ENCODE assay signal across 12 mouse cellular contexts in genomic region chr14:32317822-32318221, GRCm38 (mm10). TPM values are rescaled to one million over a fixed set of nuclear protein-coding genes. Genes with fewer than 3 reads are reported as not detected.
DNase-seq lines count a peak whose midpoint lies in the region; ATAC-seq lines count a peak whose summit lies in the region.
"Had no signal": no experiment of that assay in that cellular context is flagged by ENCODE, and none has a peak within 500 bp of the region (broad histone marks: within the 10 kb centered on the region; RNA-seq: fewer than 3 reads in every experiment).

No protein-coding gene starts in this region.

- peaks cover 8% of the 10 kb centered on the region for H3K4me1 ChIP-seq in midbrain, embryonic 11.5 days (ENCODE audit: control insufficient read depth, insufficient read depth, low read length)

- H3K4me2 ChIP-seq in midbrain, embryonic 11.5 days: peak overlapping the region; percentile 31; the same call in 1 of the 2 replicates
- H3K4me2 ChIP-seq: intestine, embryonic 15.5 days; limb, embryonic 13.5 days had no signal

- intact Hi-C loops in heart, postnatal 14 days (cut with DNase I): loop anchor here (10.0 kb wide), 1 partner anchor 157 kb away; no protein-coding TSS in a partner anchor

- no peaks in the 10 kb centered on the region for H3K9me3 ChIP-seq in midbrain, embryonic 11.5 days (ENCODE audit: control insufficient read depth, low read length)
- H3K9me3 ChIP-seq: heart, embryonic 10.5 days; intestine, embryonic 15.5 days; limb, embryonic 13.5 days had no signal

- peak; percentile 54; the same call in 1 of the 2 replicates for ATAC-seq in midbrain, embryonic 11.5 days (ENCODE audit: low FRiP score)
- ATAC-seq: intestine, embryonic 15.5 days had no signal

- WGBS in midbrain, embryonic 11.5 days: 8% methylated on average over 4 of the region's 4 CpGs

- no peak overlapping the region for H3K27ac ChIP-seq in midbrain, embryonic 11.5 days (ENCODE audit: low read depth, low read length)
- H3K27ac ChIP-seq: heart, embryonic 10.5 days; intestine, embryonic 15.5 days; limb, embryonic 13.5 days had no signal

- H3K9ac ChIP-seq in midbrain, embryonic 11.5 days (ENCODE audit: low read length): no peak overlapping the region
- H3K9ac ChIP-seq: intestine, embryonic 15.5 days; limb, embryonic 13.5 days had no signal

- H3K27me3 ChIP-seq in midbrain, embryonic 11.5 days (ENCODE audit: control insufficient read depth, insufficient read depth, low read length): no peaks in the 10 kb centered on the region
- H3K27me3 ChIP-seq: intestine, embryonic 15.5 days; limb, embryonic 13.5 days had no signal

- DNase-seq in 3T3-L1 (ENCODE audit: low read depth, low spot score): peak; percentile 39
- DNase-seq in B cell, adult 2 months: peak; percentile 39 to 43
- DNase-seq in embryo, embryonic 10.5 days (ENCODE audit: low spot score): peak; percentile 61
- DNase-seq in midbrain, embryonic 11.5 days (ENCODE audit: low spot score, missing footprints): peak; percentile 86
- DNase-seq in right cerebral cortex, adult 18-20 months: no peak
- DNase-seq in heart, postnatal 14 days: no peak
- no peak for DNase-seq in spleen, adult 18-20 months
- no peak for DNase-seq in cerebellum, postnatal 14 days
- DNase-seq: cerebellum, postnatal 36 days had no signal

- H3K4me3 ChIP-seq in midbrain, embryonic 11.5 days (ENCODE audit: low read depth, low read length): no peak overlapping the region
- H3K4me3 ChIP-seq: heart, embryonic 10.5 days; intestine, embryonic 15.5 days; limb, embryonic 13.5 days had no signal

- no peaks in the 10 kb centered on the region for H3K36me3 ChIP-seq in midbrain, embryonic 11.5 days (ENCODE audit: control insufficient read depth, insufficient read depth, low read length)
- H3K36me3 ChIP-seq: heart, embryonic 10.5 days; intestine, embryonic 15.5 days; limb, embryonic 13.5 days had no signal

RNA-seq across cellular contexts. Expression of gene Ogdhl, which starts 4.0 kb away (rescaled TPM):
- polyA plus RNA-seq in midbrain, embryonic 11.5 days (2014; fragmentation: Nextera tagmentation; extraction: Ambion mirVana): 14.8 and 17.2 TPM in 2 replicates
- total RNA-seq in heart, postnatal 14 days (2021): 10 to 100 TPM; 38.5 to 42.8 TPM

Comparison
In these comparisons a context has a peak if more than half of its experiments do, and no peak if none do; other contexts are left out.
1. DNase-seq: peak in 3T3-L1 (single experiment), B cell, adult 2 months (2 of 2), embryo, embryonic 10.5 days (single experiment) and midbrain, embryonic 11.5 days (single experiment); none in right cerebral cortex, adult 18-20 months (single experiment), heart, postnatal 14 days (0 of 2), spleen, adult 18-20 months (0 of 2) and cerebellum, postnatal 14 days (0 of 2).